Mouse (Mus musculus) kidney, adult 2 months (tissue): ENCODE measurements at regions not wholly inside any gene's neighbourhood (a gene's known extent, or its start where the extent isn't known, plus 50 kb on each side); places are given as distances from the start of the nearest gene placed in this dataset.

Experiments
- DNase-seq: peaks from one replicate; pipeline ENCODE4 v3.0.0; 2021
- H3K27ac ChIP-seq: fragments of 200-500 bp; 2 replicates; pipeline ENCODE4 v1.5.1; 2012; ENCODE audit warnings: low read depth, low read length, control low read depth, inconsistent platforms; ENCODE audit not compliant: insufficient read depth
- H3K27me3 ChIP-seq: fragments of 200-500 bp; replicated peaks from 2 replicates; pipeline ENCODE4 v1.6.1; 2012; ENCODE audit warnings: mild to moderate bottlenecking, moderate library complexity, low read length, inconsistent platforms; ENCODE audit not compliant: control insufficient read depth, insufficient read depth
- H3K36me3 ChIP-seq: fragments of 200-500 bp; 2 replicates; pipeline ENCODE4 v1.6.1; 2012; ENCODE audit warnings: mild to moderate bottlenecking, moderate library complexity, low read length, inconsistent platforms; ENCODE audit not compliant: control insufficient read depth, insufficient read depth
- H3K4me1 ChIP-seq: fragments of 200-500 bp; 2 replicates; pipeline ENCODE4 v1.6.1; 2011; ENCODE audit warnings: low read length; ENCODE audit not compliant: control insufficient read depth, insufficient read depth
- H3K4me3 ChIP-seq: fragments of 200-500 bp; 2 replicates; pipeline ENCODE4 v1.5.1; 2011; ENCODE audit warnings: mild to moderate bottlenecking, low read depth, low read length, control low read depth; ENCODE audit not compliant: insufficient read depth
- CTCF ChIP-seq: fragments of 200-500 bp; conservative IDR thresholded peaks from 2 replicates; pipeline ENCODE4 v1.5.1; 2011; ENCODE audit warnings: low read depth, mild to moderate bottlenecking, control low read depth, low read length, moderate library complexity, mixed read lengths; ENCODE audit not compliant: insufficient read depth, insufficient read length
- POLR2A ChIP-seq: fragments of 200-500 bp; IDR thresholded peaks from one replicate; pipeline ENCODE4 v1.6.1; 2011; ENCODE audit warnings: low read depth, low read length, control low read depth
- WGBS: fragments of 180-500 bp; shearing (Covaris S2); methylation state at CpG from one replicate; pipeline ENCODE4 v1.1.7; 2018; 5-methylcytosine and 5-hydroxymethylcytosine counted together

DNA sequence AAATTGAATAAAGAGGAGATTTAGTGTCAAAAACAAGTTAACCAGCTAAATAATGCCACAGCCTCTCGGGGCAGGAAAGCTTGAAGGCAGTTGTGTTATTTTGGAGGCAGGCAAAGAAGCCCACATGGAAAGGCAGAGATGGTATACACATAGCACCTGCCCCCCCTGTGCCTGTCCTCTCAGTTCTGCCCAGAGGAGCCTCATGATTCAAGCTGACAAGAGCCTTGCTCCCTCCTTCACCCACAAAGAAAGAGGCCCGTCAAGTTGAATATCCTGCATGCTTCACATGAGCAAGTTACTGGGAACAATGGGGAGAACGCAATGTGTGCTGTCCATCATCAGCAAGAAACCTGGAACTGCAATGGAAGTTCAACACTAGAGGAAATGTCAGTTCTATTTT lies 398.2 kb upstream of the Zic4 start:
- Histone ChIP-seq H3K4me1 (no peaks in the 10 kb centered on the region), H3K27ac (no peak overlapping the region), H3K4me3 (no peak overlapping the region), H3K27me3 (no peaks in the 10 kb centered on the region), H3K36me3 (no peaks in the 10 kb centered on the region)
- TF ChIP-seq POLR2A (no peak), CTCF (no peak)
- WGBS: 64% methylated on average over 3 of the region's 3 CpGs
- DNase-seq: no peak

GRCm38 (mm10) chr9:90978730-90979129 lies 383.5 kb upstream of the Zic4 start:
- TF ChIP-seq POLR2A (no peak), CTCF (no peak)
- Histone ChIP-seq H3K4me1 (no peaks in the 10 kb centered on the region), H3K4me3 (no peak overlapping the region), H3K36me3 (no peaks in the 10 kb centered on the region), H3K27me3 (no peaks in the 10 kb centered on the region), H3K27ac (no peak overlapping the region)
- 75% methylated on average over 4 of the region's 4 CpGs for WGBS
- no peak for DNase-seq

- no peaks in the 10 kb centered on the region for H3K27me3 ChIP-seq
- H3K36me3 ChIP-seq: no peaks in the 10 kb centered on the region
- H3K4me1 ChIP-seq: no peaks in the 10 kb centered on the region
- H3K4me3 ChIP-seq: no peak overlapping the region
- 34% methylated on average over 6 of the region's 6 CpGs for WGBS
- no peak overlapping the region for H3K27ac ChIP-seq
- TF ChIP-seq POLR2A: no peak
- no peak for TF ChIP-seq CTCF
- no peak for DNase-seq
Measured at GRCm38 (mm10) chr9:90980023-90980802, 382.0 kb upstream of the Zic4 start.

GRCm38 (mm10) chr9:90999178-90999577 lies 363.0 kb upstream of the Zic4 start:
- H3K27ac ChIP-seq: no peak overlapping the region
- H3K36me3 ChIP-seq: no peaks in the 10 kb centered on the region
- no peaks in the 10 kb centered on the region for H3K27me3 ChIP-seq
- 74% methylated on average over 1 of the region's 1 CpGs for WGBS
- no peak overlapping the region for H3K4me3 ChIP-seq
- DNase-seq: no peak
- H3K4me1 ChIP-seq: no peaks in the 10 kb centered on the region
- TF ChIP-seq POLR2A (no peak), CTCF (no peak)

DNA sequence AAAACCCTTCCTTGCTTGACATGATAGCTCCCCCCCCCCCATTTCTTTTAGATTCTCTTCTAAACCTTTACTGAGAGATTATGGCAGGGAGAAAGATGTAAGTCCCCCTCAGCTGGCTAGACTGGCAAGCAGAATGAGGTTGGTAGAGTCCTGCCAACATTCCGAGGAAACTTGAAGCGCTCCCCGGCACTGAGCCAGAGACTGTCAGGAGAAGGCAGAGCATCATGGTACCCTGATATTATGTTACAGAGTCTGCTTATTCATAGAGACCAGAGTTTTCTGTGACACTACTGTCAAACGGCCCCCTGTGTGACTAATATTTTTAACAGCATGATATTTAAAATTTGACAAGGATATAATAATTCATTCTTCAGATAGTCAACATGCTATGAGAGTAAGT lies 358.0 kb upstream of the Zic4 start:
- TF ChIP-seq POLR2A: no peak
- TF ChIP-seq CTCF: no peak
- no peak for DNase-seq
- H3K36me3 ChIP-seq: no peaks in the 10 kb centered on the region
- H3K27me3 ChIP-seq: no peaks in the 10 kb centered on the region
- no peaks in the 10 kb centered on the region for H3K4me1 ChIP-seq
- H3K4me3 ChIP-seq: no peak overlapping the region
- no peak overlapping the region for H3K27ac ChIP-seq
- WGBS: 25% methylated on average over 4 of the region's 4 CpGs

DNA sequence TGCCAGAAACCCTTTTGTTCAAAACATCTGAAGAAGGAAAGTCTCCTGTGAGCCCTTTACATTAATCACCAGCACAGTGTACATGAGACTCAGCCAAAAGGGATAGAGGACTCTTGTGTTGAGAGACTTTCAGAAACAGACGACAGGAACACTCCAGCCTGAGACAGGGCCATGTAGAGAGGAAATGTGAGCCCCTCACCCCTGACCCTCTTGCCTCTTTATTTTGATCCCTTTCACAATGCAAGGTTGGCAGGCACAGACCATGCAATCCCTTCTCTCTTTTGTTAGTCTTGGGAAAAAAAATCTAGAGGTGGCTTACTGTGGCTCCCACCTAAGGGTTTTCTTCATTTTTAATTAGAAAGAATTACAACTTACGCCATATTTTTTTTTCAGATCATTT lies 321.7 kb upstream of the Zic4 start:
- Histone ChIP-seq H3K4me1 (no peaks in the 10 kb centered on the region), H3K27ac (no peak overlapping the region), H3K4me3 (no peak overlapping the region), H3K27me3 (no peaks in the 10 kb centered on the region), H3K36me3 (no peaks in the 10 kb centered on the region)
- WGBS: 26% methylated on average over 2 of the region's 2 CpGs
- DNase-seq: no peak
- no peak for TF ChIP-seq CTCF
- TF ChIP-seq POLR2A: no peak

DNA sequence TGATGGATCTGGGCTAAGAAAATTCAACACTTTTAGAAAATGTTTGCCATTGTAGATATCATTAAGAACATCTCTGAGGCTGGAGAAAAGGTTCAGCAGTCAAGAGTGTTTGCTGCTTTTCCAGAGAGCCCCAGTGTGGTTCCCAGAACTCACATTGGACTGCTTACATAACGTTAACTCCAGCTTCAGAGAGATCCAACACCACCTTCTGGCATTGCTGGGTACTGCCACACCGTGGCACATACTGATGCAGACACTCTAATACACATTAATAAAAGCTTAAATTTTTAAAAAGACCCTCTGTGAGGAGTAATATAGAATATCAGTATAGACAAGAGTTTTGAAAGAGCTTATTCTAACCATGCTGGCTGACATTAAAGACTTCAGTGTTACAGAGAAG lies 313.6 kb upstream of the Zic4 start:
- H3K27ac ChIP-seq: no peak overlapping the region
- no peaks in the 10 kb centered on the region for H3K27me3 ChIP-seq
- DNase-seq: no peak
- TF ChIP-seq CTCF (peak; percentile 24; the same call in 1 of the 2 replicates), POLR2A (no peak)
- WGBS: 37% methylated on average over 2 of the region's 2 CpGs
- H3K36me3 ChIP-seq: no peaks in the 10 kb centered on the region
- H3K4me3 ChIP-seq: no peak overlapping the region
- H3K4me1 ChIP-seq: no peaks in the 10 kb centered on the region
